Mouse (Mus musculus) intestine, embryonic 15.5 days (tissue): Measurements from ENCODE around the gene Asic4. TPM values are rescaled to one million over a fixed set of nuclear protein-coding genes. Genes with fewer than 3 reads are reported as not detected.

ENCODE experiments used
- ATAC-seq: fragments of 200-750 bp; cut with Nextera tagmentation; 2 replicates; pipeline ENCODE4 v1.8.0; 2017; ENCODE audit warnings: moderate TSS enrichment, moderate library complexity
- H3K27ac ChIP-seq: fragments of 300-500 bp; sonication (generic); 2 replicates; pipeline ENCODE4 v1.5.1; 2015; ENCODE audit warnings: mild to moderate bottlenecking, inconsistent platforms
- H3K27me3 ChIP-seq: fragments of 300-500 bp; sonication (generic); replicated peaks from 2 replicates; pipeline ENCODE4 v1.6.1; 2015; ENCODE audit warnings: inconsistent platforms
- H3K36me3 ChIP-seq: fragments of 300-500 bp; sonication (generic); 2 replicates; pipeline ENCODE4 v1.6.1; 2015; ENCODE audit warnings: inconsistent platforms
- H3K4me1 ChIP-seq: fragments of 300-500 bp; sonication (generic); replicated peaks from 2 replicates; pipeline ENCODE4 v1.6.1; 2015; ENCODE audit warnings: inconsistent platforms
- H3K4me2 ChIP-seq: fragments of 300-500 bp; sonication (generic); replicated peaks from 2 replicates; pipeline ENCODE4 v1.6.1; 2015; ENCODE audit warnings: mild to moderate bottlenecking, inconsistent platforms
- H3K4me3 ChIP-seq: fragments of 300-500 bp; sonication (generic); replicated peaks from 2 replicates; pipeline ENCODE4 v1.5.1; 2015; ENCODE audit warnings: inconsistent platforms
- H3K9ac ChIP-seq: fragments of 300-500 bp; sonication (generic); 2 replicates; pipeline ENCODE4 v1.6.1; 2015; ENCODE audit warnings: inconsistent platforms
- H3K9me3 ChIP-seq: fragments of 300-500 bp; sonication (generic); 2 replicates; pipeline ENCODE4 v1.6.1; 2016; ENCODE audit warnings: inconsistent platforms
- WGBS: fragments of 180-500 bp; shearing (Covaris S2); methylation state at CpG from one replicate; pipeline ENCODE4 v1.1.7; 2015; 5-methylcytosine and 5-hydroxymethylcytosine counted together
- polyA plus RNA-seq: library from polyadenylated mRNA; unstranded; fragments of >200 nt; fragmentation: Nextera tagmentation; extraction: Ambion mirVana; gene quantifications from 2 replicates; pipeline ENCODE4 v1.2.1, GENCODE M21; 2015

Gene Asic4
- polyA plus RNA-seq, 1 experiment from 2014 or later = 2.7 TPM

- Histone ChIP-seq H3K4me1 (peaks cover 16% of the 10 kb centered on the region), H3K36me3 (no peaks in the 10 kb centered on the region), H3K27me3 (peaks cover 40% of the 10 kb centered on the region), H3K9me3 (no peaks in the 10 kb centered on the region), H3K27ac (no peak overlapping the region), H3K4me2 (no peak overlapping the region), H3K4me3 (no peak overlapping the region), H3K9ac (no peak overlapping the region)
- 83% methylated on average over 11 of the region's 11 CpGs for WGBS
- no peak for ATAC-seq
Observed at GRCm38 (mm10) chr1:75423780-75424390, 26.4 kb upstream of the Asic4 start.

- H3K27ac ChIP-seq = no peak overlapping the region
- no peaks in the 10 kb centered on the region for H3K9me3 ChIP-seq
- 31% methylated on average over 10 of the region's 10 CpGs for WGBS
- H3K9ac ChIP-seq = no peak overlapping the region
- H3K4me1 ChIP-seq = peaks cover 16% of the 10 kb centered on the region
- H3K27me3 ChIP-seq = peaks cover 34% of the 10 kb centered on the region
- no peaks in the 10 kb centered on the region for H3K36me3 ChIP-seq
- no peak for ATAC-seq
- H3K4me3 ChIP-seq = no peak overlapping the region
- no peak overlapping the region for H3K4me2 ChIP-seq
Observed at GRCm38 (mm10) chr1:75425796-75426471, 24.3 kb upstream of the Asic4 start.

- Histone ChIP-seq H3K4me1 (peaks cover 8% of the 10 kb centered on the region), H3K27me3 (no peaks in the 10 kb centered on the region), H3K27ac (peak within 1 kb of the TSS; percentile 46; the same call in 1 of the 2 replicates), H3K9me3 (no peaks in the 10 kb centered on the region), H3K9ac (peak within 1 kb of the TSS; percentile 68), H3K36me3 (peaks cover 7% of the 10 kb centered on the region), H3K4me3 (peak within 1 kb of the TSS; percentile 62), H3K4me2 (peak within 1 kb of the TSS; percentile 61)
- ATAC-seq = peak; percentile 90
- WGBS = 5% methylated on average over 28 of the region's 28 CpGs
Observed at GRCm38 (mm10) chr1:75435475-75436328, 14.5 kb upstream of the Asic4 start, which contains the start of gene Gmppa. Gene Gmppa (plus strand): TSS chr1:75435930.

GRCm38 (mm10) chr1:75438782-75439181, 11.5 kb upstream of the Asic4 start:
- Histone ChIP-seq H3K27ac (no peak overlapping the region), H3K4me1 (peaks cover 8% of the 10 kb centered on the region), H3K36me3 (peaks cover 7% of the 10 kb centered on the region), H3K9ac (no peak overlapping the region), H3K9me3 (no peaks in the 10 kb centered on the region), H3K4me2 (no peak overlapping the region), H3K27me3 (no peaks in the 10 kb centered on the region), H3K4me3 (no peak overlapping the region)
- WGBS = 79% methylated on average over 8 of the region's 9 CpGs
- no peak for ATAC-seq

GRCm38 (mm10) chr1:75440661-75441060, 9.6 kb upstream of the Asic4 start:
- ATAC-seq = no peak
- H3K4me3 ChIP-seq = no peak overlapping the region
- WGBS = 93% methylated on average over 7 of the region's 7 CpGs
- H3K36me3 ChIP-seq = peaks cover 7% of the 10 kb centered on the region
- 0 out of 2 replicates have a peak, but pooled peaks cover 11% of the 10 kb centered on the region for H3K27me3 ChIP-seq
- H3K9ac ChIP-seq = no peak overlapping the region
- no peak overlapping the region for H3K4me2 ChIP-seq
- no peaks in the 10 kb centered on the region for H3K9me3 ChIP-seq
- peaks cover 14% of the 10 kb centered on the region for H3K4me1 ChIP-seq
- H3K27ac ChIP-seq = no peak overlapping the region

GRCm38 (mm10) chr1:75441471-75441996, 8.7 kb upstream of the Asic4 start:
- WGBS = 85% methylated on average over 15 of the region's 15 CpGs

GRCm38 (mm10) chr1:75442171-75442570, 8.1 kb upstream of the Asic4 start:
- peaks cover 20% of the 10 kb centered on the region for H3K4me1 ChIP-seq
- WGBS = 81% methylated on average over 9 of the region's 9 CpGs
- no peak overlapping the region for H3K27ac ChIP-seq
- no peak overlapping the region for H3K4me2 ChIP-seq
- H3K4me3 ChIP-seq = no peak overlapping the region
- no peak overlapping the region for H3K9ac ChIP-seq
- no peak for ATAC-seq
- H3K27me3 ChIP-seq = peaks cover 23% of the 10 kb centered on the region
- H3K9me3 ChIP-seq = no peaks in the 10 kb centered on the region
- H3K36me3 ChIP-seq = peaks cover 7% of the 10 kb centered on the region

More at GRCm38 (mm10) chr1:75441471-75441996, 8.7 kb upstream of the Asic4 start:
- Histone ChIP-seq H3K27ac (no peak overlapping the region), H3K27me3 (peaks cover 17% of the 10 kb centered on the region), H3K4me1 (peaks cover 19% of the 10 kb centered on the region), H3K9ac (no peak overlapping the region), H3K9me3 (no peaks in the 10 kb centered on the region), H3K4me3 (no peak overlapping the region), H3K36me3 (peaks cover 7% of the 10 kb centered on the region), H3K4me2 (no peak overlapping the region)
- no peak for ATAC-seq

GRCm38 (mm10) chr1:75442811-75443210, 7.4 kb upstream of the Asic4 start:
- Histone ChIP-seq H3K9me3 (no peaks in the 10 kb centered on the region), H3K4me1 (peaks cover 27% of the 10 kb centered on the region), H3K4me2 (no peak overlapping the region), H3K27ac (no peak overlapping the region), H3K36me3 (peaks cover 7% of the 10 kb centered on the region), H3K27me3 (peaks cover 28% of the 10 kb centered on the region), H3K9ac (no peak overlapping the region), H3K4me3 (no peak overlapping the region)
- WGBS = 66% methylated on average over 8 of the region's 8 CpGs
- ATAC-seq = no peak

- 51% methylated on average over 13 of the region's 13 CpGs for WGBS
- ATAC-seq = no peak
- no peak overlapping the region for H3K9ac ChIP-seq
- peaks cover 7% of the 10 kb centered on the region for H3K36me3 ChIP-seq
- 0 out of 2 replicates have a peak overlapping the region, but pooled peaks have one; percentile 40 for H3K27ac ChIP-seq
- peaks cover 32% of the 10 kb centered on the region for H3K4me1 ChIP-seq
- peaks cover 33% of the 10 kb centered on the region for H3K27me3 ChIP-seq
- no peak overlapping the region for H3K4me3 ChIP-seq
- H3K4me2 ChIP-seq = no peak overlapping the region
- H3K9me3 ChIP-seq = no peaks in the 10 kb centered on the region
Observed at GRCm38 (mm10) chr1:75443247-75444024, 6.8 kb upstream of the Asic4 start.

GRCm38 (mm10) chr1:75444208-75444607, 6.0 kb upstream of the Asic4 start:
- no peak overlapping the region for H3K9ac ChIP-seq
- H3K9me3 ChIP-seq = no peaks in the 10 kb centered on the region
- H3K36me3 ChIP-seq = peaks cover 7% of the 10 kb centered on the region
- peaks cover 38% of the 10 kb centered on the region for H3K4me1 ChIP-seq
- ATAC-seq = no peak
- H3K4me2 ChIP-seq = no peak overlapping the region
- H3K4me3 ChIP-seq = no peak overlapping the region
- WGBS = 59% methylated on average over 3 of the region's 3 CpGs
- peaks cover 39% of the 10 kb centered on the region for H3K27me3 ChIP-seq
- no peak overlapping the region for H3K27ac ChIP-seq

GRCm38 (mm10) chr1:75445141-75445701, 5.0 kb upstream of the Asic4 start:
- 15% methylated on average over 7 of the region's 9 CpGs for WGBS
- no peak overlapping the region for H3K9ac ChIP-seq
- no peak overlapping the region for H3K4me3 ChIP-seq
- H3K4me2 ChIP-seq = peak overlapping the region; percentile 51
- ATAC-seq = peak; percentile 7; the same call in 1 of the 2 replicates
- peaks cover 50% of the 10 kb centered on the region for H3K27me3 ChIP-seq
- no peaks in the 10 kb centered on the region for H3K9me3 ChIP-seq
- H3K4me1 ChIP-seq = peaks cover 47% of the 10 kb centered on the region
- H3K36me3 ChIP-seq = peaks cover 5% of the 10 kb centered on the region
- no peak overlapping the region for H3K27ac ChIP-seq
